Mouse (Mus musculus) gastrocnemius, postnatal 36 days (tissue): ENCODE measurements around the gene Olfr775. TPM values are rescaled to one million over a fixed set of nuclear protein-coding genes. Genes with fewer than 3 reads are reported as not detected.

Experiments used
- DNase-seq, 2 experiments: peaks; one replicate each; pipeline ENCODE4 v3.0.0; 2022
- intact Hi-C: fragments of 180-260 bp; cut with DNase I; formaldehyde crosslinking; loops from one replicate; pipeline ENCODE4 v1.15.1; 2025
- long read RNA-seq, 2 experiments: library from polyadenylated mRNA; stranded (forward); transcript quantifications; one replicate each; pipeline ENCODE4 v2.0.0; 2021
- total RNA-seq, 2 experiments: library from RNA; stranded (reverse); gene quantifications; 2 replicates each; pipeline ENCODE4 v1.2.3; 2021

Olfr775 gene
- total RNA-seq, result not detected
- long read RNA-seq, experiment 1, result 0 reads
- long read RNA-seq, experiment 2, result 0 reads

- intact Hi-C loops, result no loop called here
- DNase-seq, result no peak
Measured at GRCm38 (mm10) chr10:129248112-129248511, at the start of gene Olfr775. Gene Olfr775 (plus strand): TSS chr10:129248412.

- DNase-seq, result no peak
- intact Hi-C loops, result no loop called here
Measured at GRCm38 (mm10) chr10:129230737-129231136, 17.5 kb upstream of the Olfr775 start.

- DNase-seq, result no peak
- intact Hi-C loops, result no loop called here
Measured at GRCm38 (mm10) chr10:129235904-129236303, 12.3 kb upstream of the Olfr775 start, which contains the start of gene Olfr774. Gene Olfr774 (plus strand): TSS chr10:129236204.

- intact Hi-C loops, result no loop called here
- no peak for DNase-seq
Measured at GRCm38 (mm10) chr10:129258827-129259226, 10.6 kb downstream of the Olfr775 start, which contains the start of gene Olfr776. Gene Olfr776 (plus strand): TSS chr10:129259127.

GRCm38 (mm10) chr10:129271081-129271535, 22.9 kb downstream of the Olfr775 start, which contains the start of gene Olfr777:
Gene Olfr777 (minus strand): TSS chr10:129271485.
- intact Hi-C loops, result no loop called here
- DNase-seq, result no peak

Other genes starting within 250 kb of the Olfr775 start
- gene Olfr763, start 237.6 kb upstream of the Olfr775 start, total RNA-seq, result not detected
- not detected for gene Olfr764-ps1, start 208.5 kb upstream of the Olfr775 start, total RNA-seq
- not detected for gene Olfr765, start 198.4 kb upstream of the Olfr775 start, total RNA-seq
- gene Olfr766-ps1, start 179.4 kb upstream of the Olfr775 start, total RNA-seq, result not detected
- gene Olfr767, start 165.5 kb upstream of the Olfr775 start, total RNA-seq, result not detected
- gene Olfr768, start 149.0 kb upstream of the Olfr775 start, total RNA-seq, result not detected
- not detected for gene Olfr769, start 130.6 kb upstream of the Olfr775 start, total RNA-seq
- gene Olfr770, start 109.4 kb upstream of the Olfr775 start, total RNA-seq, result not detected
- gene Olfr771, start 83.7 kb upstream of the Olfr775 start, total RNA-seq, result not detected
- not detected for gene Olfr772, start 70.5 kb upstream of the Olfr775 start, total RNA-seq
- gene Olfr773, start 61.0 kb upstream of the Olfr775 start, total RNA-seq, result not detected
- not detected for gene Olfr774, start 12.2 kb upstream of the Olfr775 start, total RNA-seq
- not detected for gene Olfr776, start 10.7 kb downstream of the Olfr775 start, total RNA-seq
- gene Olfr777, start 23.1 kb downstream of the Olfr775 start, total RNA-seq, result not detected
- not detected for gene Olfr780, start 69.7 kb downstream of the Olfr775 start, total RNA-seq
- not detected for gene Olfr781, start 80.4 kb downstream of the Olfr775 start, total RNA-seq
- gene Olfr782, start 100.4 kb downstream of the Olfr775 start, total RNA-seq, result not detected
- gene Olfr784, start 135.7 kb downstream of the Olfr775 start, total RNA-seq, result under 1 TPM in 1 of 2 experiments, not detected in 1; 0.10 TPM
- not detected for gene Olfr785, start 157.0 kb downstream of the Olfr775 start, total RNA-seq
- not detected for gene Olfr786, start 178.9 kb downstream of the Olfr775 start, total RNA-seq
- not detected for gene Olfr787, start 213.4 kb downstream of the Olfr775 start, total RNA-seq
- gene Olfr788, start 222.6 kb downstream of the Olfr775 start, total RNA-seq, result not detected
- not detected for gene Olfr789, start 236.3 kb downstream of the Olfr775 start, total RNA-seq